Mouse (Mus musculus) cerebellum, adult (tissue): ENCODE data around the gene Cep63.

ENCODE experiments used
- ATAC-seq: cut with Nextera tagmentation; 2 replicates; pipeline ENCODE4 v1.9.2; 2017; ENCODE audit warnings: mild to moderate bottlenecking, moderate library complexity, mixed read lengths; ENCODE audit not compliant: insufficient number of reproducible peaks, low FRiP score, low TSS enrichment

Gene Cep63

DNA sequence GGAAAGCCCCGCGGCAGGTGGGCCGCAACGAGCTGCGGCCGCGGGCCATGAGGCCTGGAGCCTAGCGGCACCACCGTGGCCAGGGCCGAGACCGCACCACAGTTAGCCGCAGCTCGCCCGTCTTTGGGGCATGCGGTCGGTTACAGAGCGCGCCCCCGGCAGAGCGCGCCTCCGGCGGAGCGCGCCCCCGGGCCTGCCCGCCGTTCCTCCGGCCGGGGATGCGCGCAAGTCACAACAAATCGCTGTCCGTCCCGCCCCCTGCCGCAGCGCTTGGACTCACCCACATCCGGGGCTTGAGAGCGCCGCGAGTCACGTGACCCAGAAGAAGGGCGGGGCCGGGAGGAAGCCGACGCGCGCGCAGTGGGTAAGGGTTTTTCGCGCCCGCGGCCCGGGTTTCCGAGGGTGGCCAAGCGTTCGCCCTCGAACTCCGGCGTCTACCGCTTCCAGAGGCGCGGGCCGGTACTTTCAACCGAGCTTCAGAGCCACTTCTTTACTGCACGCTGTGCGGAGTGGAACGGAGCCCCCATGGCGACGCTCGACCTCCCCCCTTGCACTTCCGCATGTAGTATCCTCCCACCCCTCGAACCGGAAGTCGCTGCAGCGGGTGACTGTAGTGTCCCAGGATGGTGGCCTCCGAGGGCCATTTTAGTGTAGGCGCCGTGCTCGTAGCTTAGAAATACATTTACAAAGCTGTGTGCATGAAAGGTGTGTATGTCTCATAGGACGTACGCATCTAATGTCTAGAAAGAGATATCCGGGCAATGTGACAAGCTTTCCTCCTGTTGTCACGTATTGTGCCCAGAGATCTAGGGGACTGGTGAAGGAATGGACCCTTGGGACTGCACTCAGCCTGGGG, at the start of gene Cep63, which contains the start of gene Anapc13:
Cep63 (minus strand) TSS at position 552 of the 856 bp plus-strand sequence.
Anapc13 (plus strand) TSS at position 314 of the 856 bp plus-strand sequence.
- peak; percentile 87 for ATAC-seq

DNA sequence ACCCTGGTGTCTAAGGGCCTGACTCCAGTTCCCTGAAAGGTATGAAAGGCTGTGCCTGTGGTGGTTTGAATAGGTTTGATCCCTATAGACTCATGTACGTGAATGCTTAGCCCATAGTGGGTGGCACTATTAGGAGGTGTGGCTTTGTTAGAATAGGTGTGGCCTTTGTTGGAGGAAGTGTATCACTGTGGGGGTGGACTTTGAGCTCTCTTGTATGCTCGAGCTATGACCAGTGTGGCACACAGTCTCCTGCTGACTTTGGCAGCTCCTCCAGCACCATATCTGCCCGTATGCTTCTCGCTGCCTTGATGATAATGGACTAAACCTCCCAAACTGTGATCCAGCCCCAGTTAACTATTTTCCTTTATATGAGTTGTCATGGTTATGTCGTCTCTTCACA, 49.6 kb upstream of the Cep63 start:
- no peak for ATAC-seq

DNA sequence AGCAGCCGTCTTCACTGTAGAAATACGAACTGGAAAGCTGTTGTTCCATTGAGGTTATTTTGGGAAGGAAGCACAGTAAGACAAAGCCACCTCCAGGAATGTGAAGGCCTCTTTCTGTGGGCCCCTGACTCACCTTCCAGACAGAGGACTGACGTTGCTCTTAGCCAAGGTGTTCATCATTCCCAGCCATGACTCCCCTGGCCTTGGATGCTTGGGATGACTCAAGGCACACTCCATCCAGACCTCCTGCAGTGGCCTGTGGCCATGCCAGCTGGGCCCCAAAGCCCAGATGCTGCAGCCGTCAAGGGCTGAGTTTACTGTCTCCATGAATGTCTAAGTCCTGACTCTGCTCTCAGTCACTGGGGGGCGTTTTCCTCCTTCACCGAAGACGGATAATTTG, 47.0 kb upstream of the Cep63 start:
- no peak for ATAC-seq

DNA sequence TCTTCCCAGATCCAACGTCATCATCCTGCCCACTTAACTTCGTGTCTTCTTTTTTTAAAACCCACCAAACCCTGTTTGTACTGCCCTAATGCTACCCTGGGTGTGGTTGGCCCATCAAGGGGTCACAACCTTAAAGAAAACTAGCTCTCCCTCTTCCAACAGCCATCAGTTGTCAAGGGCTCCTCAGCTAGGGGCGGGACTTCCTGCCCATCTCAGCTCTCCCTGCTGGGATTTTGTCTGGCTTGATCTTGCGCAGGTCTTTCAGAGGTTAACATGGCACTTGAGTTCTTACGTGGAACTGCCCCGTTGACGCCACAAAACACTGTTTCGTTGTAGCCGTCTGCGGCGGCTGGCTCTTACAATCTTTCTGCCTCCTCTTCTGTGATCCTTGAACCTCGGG, 42.6 kb upstream of the Cep63 start:
- no peak for ATAC-seq

GRCm38 (mm10) chr9:102668115-102668514, 41.8 kb upstream of the Cep63 start:
- ATAC-seq = no peak

- no peak for ATAC-seq
Measured at GRCm38 (mm10) chr9:102656355-102657095, 30.2 kb upstream of the Cep63 start.

GRCm38 (mm10) chr9:102651199-102651720, 24.9 kb upstream of the Cep63 start:
- no peak for ATAC-seq

DNA sequence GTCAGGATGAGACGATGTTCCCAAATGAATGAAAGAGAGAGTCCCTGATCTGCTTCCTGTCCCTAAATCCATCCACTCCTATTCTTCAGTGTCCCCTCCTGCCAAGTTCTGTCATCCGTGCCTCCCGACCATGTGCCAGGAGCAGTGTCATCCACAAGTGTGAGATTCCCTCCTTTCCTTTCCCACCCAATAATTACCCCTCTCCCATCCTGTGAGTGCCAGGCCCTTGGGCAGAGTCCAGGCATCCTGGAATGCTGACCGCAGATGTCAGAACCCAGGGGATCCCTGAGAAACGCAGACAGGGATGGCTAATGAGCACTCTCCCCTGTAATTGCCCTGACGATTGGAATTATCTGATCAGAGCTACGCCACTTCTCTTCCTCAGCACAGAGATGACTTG, 24.3 kb upstream of the Cep63 start:
- ATAC-seq = no peak

DNA sequence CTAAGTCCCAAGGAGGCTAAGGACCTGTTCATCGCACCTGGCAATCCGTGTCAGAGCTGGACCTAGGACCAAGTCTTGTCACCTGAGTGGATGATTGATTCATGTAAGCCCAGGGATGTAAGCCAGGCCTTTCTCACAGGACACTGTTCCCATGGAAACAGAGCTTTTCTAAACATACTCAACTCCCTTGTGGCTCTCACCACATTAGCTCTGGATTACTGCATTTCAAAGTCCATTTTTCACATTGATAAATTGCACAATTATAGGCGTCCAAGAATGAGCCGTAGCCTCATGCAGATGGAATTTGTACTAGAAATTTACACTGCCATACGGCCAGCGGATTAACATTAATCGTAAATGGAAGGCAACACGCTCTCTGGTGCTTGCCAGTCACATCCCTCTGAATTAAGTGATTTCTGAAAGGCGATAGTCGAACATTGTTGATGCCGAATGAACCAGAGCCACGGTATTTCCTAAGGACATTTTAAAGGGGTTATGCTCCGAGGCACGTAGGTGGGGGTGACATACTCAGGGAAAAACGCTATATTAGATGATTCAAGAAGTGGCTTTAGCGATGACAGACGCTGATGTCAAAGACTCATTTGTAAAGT, 23.7 kb upstream of the Cep63 start:
- ATAC-seq = no peak

GRCm38 (mm10) chr9:102647010-102647409, 20.7 kb upstream of the Cep63 start:
- ATAC-seq = no peak

DNA sequence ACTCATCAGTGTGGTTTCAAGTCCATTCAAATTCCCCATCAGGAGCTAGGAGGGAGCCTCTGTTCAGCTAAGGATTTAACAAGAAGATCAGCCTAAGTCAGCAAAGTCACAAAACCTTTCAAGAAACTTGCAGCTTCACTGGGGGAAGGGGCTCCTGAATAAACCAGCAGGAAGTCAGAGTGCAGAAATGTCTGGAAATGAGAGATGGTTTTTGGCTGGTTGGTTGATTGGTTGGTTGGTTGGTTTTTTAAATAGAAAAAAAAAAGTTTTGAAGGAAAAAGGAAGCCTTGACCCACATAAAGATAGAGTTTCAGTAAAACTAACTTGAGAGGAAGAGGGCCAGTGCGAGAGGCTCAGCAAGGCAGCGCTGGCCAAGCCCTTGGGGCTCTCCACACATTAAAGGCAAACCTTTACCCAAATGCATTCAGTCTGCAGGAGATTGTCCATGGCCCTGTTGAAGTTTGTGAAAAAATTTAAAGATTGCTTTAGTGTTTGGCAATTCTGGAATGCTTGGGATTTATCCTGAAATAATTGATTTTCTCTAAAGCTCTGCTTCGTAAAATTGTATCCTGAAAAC, 18.9 kb upstream of the Cep63 start:
- no peak for ATAC-seq

- no peak for ATAC-seq
Measured at GRCm38 (mm10) chr9:102643486-102644101, 17.3 kb upstream of the Cep63 start.

DNA sequence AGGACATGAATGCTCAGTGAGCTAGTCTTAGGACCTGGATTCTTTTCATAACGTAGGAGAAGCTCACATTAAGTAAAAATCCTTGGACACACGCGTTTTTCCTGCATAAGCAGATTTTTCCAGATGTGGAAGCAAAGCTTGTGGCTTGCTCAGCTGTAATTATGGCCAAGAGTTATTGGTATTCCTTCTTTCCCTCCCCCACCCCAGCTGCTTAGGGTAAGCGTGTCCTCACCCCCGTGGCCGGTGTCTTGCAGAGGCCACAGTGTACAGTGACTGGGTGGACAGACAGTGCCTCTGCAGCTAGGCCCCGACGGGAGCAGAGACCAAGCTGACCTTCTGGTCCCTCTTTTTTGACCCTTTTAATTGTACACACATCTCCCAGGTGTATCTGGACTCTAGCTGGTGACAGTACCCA, 16.7 kb upstream of the Cep63 start:
- ATAC-seq = no peak

DNA sequence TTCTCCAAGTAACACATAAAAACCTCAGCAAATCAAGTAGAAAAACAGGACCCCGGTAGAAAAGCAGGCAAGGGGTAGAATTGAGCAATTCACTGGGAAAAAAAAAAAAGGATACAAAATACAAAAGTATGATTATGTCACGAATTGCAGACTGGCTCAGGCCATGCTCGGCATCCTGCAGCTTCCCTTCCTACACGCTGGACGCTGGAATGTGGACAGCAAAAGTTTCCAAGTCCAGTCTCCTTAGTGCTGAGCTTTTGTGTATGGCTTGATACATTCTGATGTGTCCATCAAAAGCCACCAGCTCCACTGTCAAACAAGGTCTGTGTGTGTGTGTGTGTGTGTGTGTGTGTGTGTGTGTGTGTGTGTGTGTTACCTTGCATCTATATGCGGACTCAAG, 15.2 kb upstream of the Cep63 start:
- ATAC-seq = no peak

DNA sequence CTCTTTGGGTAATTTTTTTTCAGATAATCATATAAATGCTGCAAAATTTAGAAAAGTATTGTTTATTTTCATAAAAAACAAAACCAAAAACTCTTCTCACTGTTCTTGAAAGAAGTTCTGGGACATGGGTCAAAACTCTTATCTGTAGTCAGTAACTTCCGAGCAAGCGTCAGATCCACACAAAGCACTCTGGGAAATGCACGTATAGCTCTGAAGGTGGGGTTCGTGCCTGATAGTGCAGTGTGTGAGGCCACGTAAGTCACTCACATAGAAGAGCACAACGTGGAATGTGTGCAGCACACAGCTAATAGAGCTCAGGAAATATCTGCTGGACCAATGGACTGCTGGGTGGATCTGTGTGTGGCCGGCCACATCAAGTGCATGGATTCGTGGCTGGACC, 13.2 kb upstream of the Cep63 start:
- no peak for ATAC-seq

DNA sequence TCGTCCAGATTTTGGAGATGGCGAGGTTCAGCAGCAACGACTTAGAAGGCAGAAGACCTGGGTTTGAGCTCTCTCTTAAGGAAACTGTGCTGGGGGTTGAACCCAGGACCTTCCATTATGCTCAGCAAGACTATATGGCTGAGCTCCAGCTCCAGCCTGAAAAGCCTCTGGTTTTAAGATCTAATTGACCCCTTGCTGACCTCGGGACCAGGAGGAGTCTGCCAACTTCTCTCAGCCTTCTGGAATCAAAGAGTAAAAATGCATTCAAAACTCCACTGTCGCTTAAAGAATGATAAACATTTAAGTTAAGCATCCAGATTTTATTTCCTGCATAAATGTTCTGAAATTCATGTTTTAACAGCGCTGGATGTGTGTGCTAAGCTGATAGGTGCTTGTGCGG, 12.6 kb upstream of the Cep63 start:
- ATAC-seq = no peak

GRCm38 (mm10) chr9:102637115-102637514, 10.8 kb upstream of the Cep63 start:
- no peak for ATAC-seq

- peak; percentile 75; the same call in 1 of the 2 replicates for ATAC-seq
Measured at GRCm38 (mm10) chr9:102636553-102636952, 10.2 kb upstream of the Cep63 start.

DNA sequence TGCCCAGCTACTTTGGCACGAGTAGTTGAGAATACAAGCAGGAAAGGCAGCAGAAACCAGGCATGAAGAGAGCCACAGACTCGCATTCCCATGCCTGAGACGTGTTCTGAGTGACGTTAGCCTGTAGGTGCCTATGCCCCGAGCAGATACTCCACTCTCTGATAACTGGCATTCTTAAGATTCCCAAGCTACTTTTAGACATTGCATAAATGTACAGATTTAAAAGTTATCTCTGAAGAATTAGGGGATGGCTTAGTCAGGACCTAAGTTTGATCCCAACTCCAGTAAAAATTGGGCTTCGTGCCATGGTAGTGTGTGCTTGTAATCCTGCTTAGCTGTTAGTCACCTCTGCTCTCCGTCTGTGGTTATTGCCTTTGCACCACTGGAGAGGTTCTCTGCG, 8.1 kb upstream of the Cep63 start:
- no peak for ATAC-seq

GRCm38 (mm10) chr9:102632923-102633537, 6.7 kb upstream of the Cep63 start:
- no peak for ATAC-seq
